Comparison of ENCODE assay signal across 15 mouse cellular contexts in the genomic region with DNA sequence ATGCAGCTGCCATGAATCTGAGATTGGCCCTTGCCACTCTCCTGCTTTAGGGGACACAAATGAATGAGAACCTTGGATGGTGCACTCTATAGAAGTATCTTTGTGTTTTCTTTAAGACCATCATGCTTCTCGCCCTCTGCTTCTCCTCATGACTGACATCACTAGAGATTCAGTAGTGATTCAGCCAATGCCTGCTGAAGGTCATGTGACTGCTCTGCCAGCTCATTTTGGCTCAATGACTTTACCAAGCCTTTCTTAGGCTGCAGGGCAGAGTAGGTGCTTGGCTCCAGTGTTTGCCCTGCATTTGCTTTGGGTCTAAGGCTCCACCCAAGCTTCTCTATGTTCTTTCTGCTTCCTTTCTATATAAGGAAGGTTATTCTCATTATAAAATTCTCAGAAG.
A peak's percentile ranks its signal among the peaks of the same experiment; 100 is the strongest.
DNase-seq lines count a peak whose midpoint lies in the region.
"Had no signal": no experiment of that assay in that cellular context is flagged by ENCODE, and none has a peak within 500 bp of the region (broad histone marks: within the 10 kb centered on the region; RNA-seq: fewer than 3 reads in every experiment).

No protein-coding gene starts in this region.

- peak; percentile 40 for DNase-seq in adrenal gland, adult 2 months
- no peak for DNase-seq in adrenal gland, adult 18-20 months (ENCODE audit: low spot score in 2 of 2)
- DNase-seq in adrenal gland, postnatal 14 days, result peak; percentile 20
- DNase-seq in adrenal gland, adult 8-10 months, result no peak
- peak; percentile 45 for DNase-seq in heart, adult 11 months
- no peak for DNase-seq in heart, postnatal 4 days
- no peak for DNase-seq in gastrocnemius, adult 8-10 months (ENCODE audit: low spot score in 2 of 2)
- DNase-seq: B cell, adult 2 months; cerebellum, adult 11 months; cerebellum, adult 18-20 months; cerebellum, adult 8-10 months; cerebellum, adult 9-11 months; cerebellum, postnatal 14 days; cerebellum, postnatal 36 days; embryo, embryonic 11 days had no signal

Comparison
In these comparisons a context has a peak if more than half of its experiments do, and no peak if none do; other contexts are left out.
1. DNase-seq: peak in adrenal gland, adult 2 months (single experiment), adrenal gland, postnatal 14 days (single experiment) and heart, adult 11 months (single experiment); none in adrenal gland, adult 18-20 months (0 of 2), adrenal gland, adult 8-10 months (single experiment), heart, postnatal 4 days (single experiment) and gastrocnemius, adult 8-10 months (0 of 2).